Mouse (Mus musculus) ovary, postnatal 36 days (tissue): Measurements from ENCODE around the gene Tmem132e.

ENCODE experiments used
- DNase-seq: peaks from one replicate; pipeline ENCODE4 v3.0.0; 2022; ENCODE audit warnings: low spot score, mixed read lengths

Tmem132e gene

GRCm38 (mm10) chr11:82388371-82389313 lies at the start of gene Tmem132e:
TSS of gene Tmem132e (plus strand) at chr11:82388900.
- DNase-seq, result no peak

GRCm38 (mm10) chr11:82339921-82340401 lies 48.7 kb upstream of the Tmem132e start:
- DNase-seq, result peak; percentile 11

GRCm38 (mm10) chr11:82340416-82340815 lies 48.3 kb upstream of the Tmem132e start:
- DNase-seq, result no peak

GRCm38 (mm10) chr11:82340900-82341299 lies 47.8 kb upstream of the Tmem132e start:
- DNase-seq, result no peak

GRCm38 (mm10) chr11:82351039-82351438 lies 37.7 kb upstream of the Tmem132e start:
- DNase-seq, result no peak

- DNase-seq, result no peak
These were observed 18.5 kb upstream of the Tmem132e start for GRCm38 (mm10) chr11:82370151-82370550.

- no peak for DNase-seq
These were observed 17.1 kb upstream of the Tmem132e start for GRCm38 (mm10) chr11:82371577-82371976.

- no peak for DNase-seq
These were observed 8.0 kb upstream of the Tmem132e start for GRCm38 (mm10) chr11:82380606-82381202.

GRCm38 (mm10) chr11:82386970-82387540 lies 1.6 kb upstream of the Tmem132e start:
- DNase-seq, result peak; percentile 22

- no peak for DNase-seq
These were observed 874 bp upstream of the Tmem132e start for GRCm38 (mm10) chr11:82387711-82388341.

GRCm38 (mm10) chr11:82389396-82390291 lies 944 bp downstream of the Tmem132e start:
- DNase-seq, result no peak

GRCm38 (mm10) chr11:82392341-82392740 lies 3.6 kb downstream of the Tmem132e start:
- DNase-seq, result no peak

- no peak for DNase-seq
These were observed 10.9 kb downstream of the Tmem132e start for GRCm38 (mm10) chr11:82399621-82400020.

- DNase-seq, result no peak
These were observed 16.9 kb downstream of the Tmem132e start for GRCm38 (mm10) chr11:82405641-82406040.

- DNase-seq, result no peak
These were observed 17.9 kb downstream of the Tmem132e start for GRCm38 (mm10) chr11:82406358-82407221.

- no peak for DNase-seq
These were observed 23.8 kb downstream of the Tmem132e start for GRCm38 (mm10) chr11:82412496-82412895.

- DNase-seq, result no peak
These were observed 29.8 kb downstream of the Tmem132e start for GRCm38 (mm10) chr11:82418337-82419041.

GRCm38 (mm10) chr11:82421909-82422308 lies 33.2 kb downstream of the Tmem132e start:
- DNase-seq, result no peak

- DNase-seq, result no peak
These were observed 34.8 kb downstream of the Tmem132e start for GRCm38 (mm10) chr11:82423521-82423920.

- DNase-seq, result no peak
These were observed 40.1 kb downstream of the Tmem132e start for GRCm38 (mm10) chr11:82428801-82429200.
